Mouse (Mus musculus) forebrain, embryonic 16.5 days (tissue): ENCODE measurements around the gene Cyp4v3. TPM values are rescaled to one million over a fixed set of nuclear protein-coding genes. Genes with fewer than 3 reads are reported as not detected.

ENCODE experiments used
- ATAC-seq: fragments of 200-750 bp; cut with Nextera tagmentation; 2 replicates; pipeline ENCODE4 v1.8.0; 2017; ENCODE audit warnings: mild to moderate bottlenecking, moderate library complexity
- H3K27ac ChIP-seq: fragments of 300-500 bp; sonication (generic); 2 replicates; pipeline ENCODE4 v1.5.1; 2014; ENCODE audit warnings: low read length, control low read depth
- H3K27me3 ChIP-seq: fragments of 300-500 bp; sonication (generic); replicated peaks from 2 replicates; pipeline ENCODE4 v1.6.1; 2014; ENCODE audit warnings: low read length; ENCODE audit not compliant: control insufficient read depth, insufficient read depth
- H3K36me3 ChIP-seq: fragments of 300-500 bp; sonication (generic); 2 replicates; pipeline ENCODE4 v1.6.1; 2014; ENCODE audit not compliant: control insufficient read depth, insufficient read depth
- H3K4me1 ChIP-seq: fragments of 300-500 bp; sonication (generic); replicated peaks from 2 replicates; pipeline ENCODE4 v1.6.1; 2014; ENCODE audit warnings: low read length; ENCODE audit not compliant: control insufficient read depth, insufficient read depth
- H3K4me2 ChIP-seq: fragments of 300-500 bp; sonication (generic); 2 replicates; pipeline ENCODE4 v1.6.1; 2014; ENCODE audit warnings: mild to moderate bottlenecking, low read length, control low read depth
- H3K4me3 ChIP-seq: fragments of 300-500 bp; sonication (generic); replicated peaks from 2 replicates; pipeline ENCODE4 v1.5.1; 2014; ENCODE audit warnings: mild to moderate bottlenecking, low read length, control low read depth
- H3K9ac ChIP-seq: fragments of 300-500 bp; sonication (generic); replicated peaks from 2 replicates; pipeline ENCODE4 v1.6.1; 2014; ENCODE audit warnings: low read depth, low read length, control low read depth
- H3K9me3 ChIP-seq: fragments of 300-500 bp; sonication (generic); 2 replicates; pipeline ENCODE4 v1.6.1; 2016; ENCODE audit warnings: low read length; ENCODE audit not compliant: control insufficient read depth
- WGBS: fragments of 180-500 bp; shearing (Covaris S2); extraction: QIAGEN DNeasy Blood & Tissue Kit; methylation state at CpG from one replicate; pipeline ENCODE4 v1.1.7; 2014; 5-methylcytosine and 5-hydroxymethylcytosine counted together
- polyA plus RNA-seq: library from polyadenylated mRNA; unstranded; fragments of >200 nt; fragmentation: Nextera tagmentation; extraction: Ambion mirVana; gene quantifications from 2 replicates; pipeline ENCODE4 v1.2.1, GENCODE M21; 2015

The Cyp4v3 gene
- polyA plus RNA-seq, 1 experiment from 2014 or later: 0.85 TPM

GRCm38 (mm10) chr8:45261920-45262319, 71.1 kb downstream of the Cyp4v3 start, which contains the start of gene F11:
Gene F11 (minus strand): TSS chr8:45262031.
- no peak within 1 kb of the TSS for H3K27ac ChIP-seq
- H3K9me3 ChIP-seq: no peaks in the 10 kb centered on the region
- no peaks in the 10 kb centered on the region for H3K36me3 ChIP-seq
- H3K27me3 ChIP-seq: no peaks in the 10 kb centered on the region
- 92% methylated on average over 10 of the region's 10 CpGs for WGBS
- H3K9ac ChIP-seq: no peak within 1 kb of the TSS
- H3K4me3 ChIP-seq: no peak within 1 kb of the TSS
- no peak within 1 kb of the TSS for H3K4me2 ChIP-seq
- H3K4me1 ChIP-seq: no peaks in the 10 kb centered on the region
- no peak for ATAC-seq

GRCm38 (mm10) chr8:45258421-45258820, 74.6 kb downstream of the Cyp4v3 start:
- ATAC-seq: no peak
- Histone ChIP-seq H3K36me3 (no peaks in the 10 kb centered on the region), H3K9me3 (no peaks in the 10 kb centered on the region), H3K27me3 (no peaks in the 10 kb centered on the region), H3K4me1 (no peaks in the 10 kb centered on the region), H3K27ac (no peak overlapping the region), H3K4me3 (no peak overlapping the region), H3K9ac (no peak overlapping the region), H3K4me2 (no peak overlapping the region)
- 75% methylated on average over 8 of the region's 8 CpGs for WGBS

GRCm38 (mm10) chr8:45255040-45255439, 78.0 kb downstream of the Cyp4v3 start:
- no peak for ATAC-seq
- 85% methylated on average over 12 of the region's 12 CpGs for WGBS

More at GRCm38 (mm10) chr8:45255040-45255439, 78.0 kb downstream of the Cyp4v3 start:
- no peak overlapping the region for H3K27ac ChIP-seq
- H3K27me3 ChIP-seq: no peaks in the 10 kb centered on the region
- no peak overlapping the region for H3K9ac ChIP-seq
- H3K4me1 ChIP-seq: no peaks in the 10 kb centered on the region
- no peaks in the 10 kb centered on the region for H3K9me3 ChIP-seq
- H3K4me2 ChIP-seq: no peak overlapping the region
- H3K4me3 ChIP-seq: no peak overlapping the region
- H3K36me3 ChIP-seq: no peaks in the 10 kb centered on the region

Other genes with a start within 250 kb of the Cyp4v3 start
- not detected in 2 replicates for gene F11, start 71.2 kb downstream of the Cyp4v3 start, polyA plus RNA-seq
- gene Klkb1, start 38.4 kb downstream of the Cyp4v3 start, polyA plus RNA-seq: 0.06 TPM in 1 of 2 replicates, not detected in the other
- gene Gm45753, start 24.8 kb downstream of the Cyp4v3 start, polyA plus RNA-seq: not detected in 2 replicates
- 4.5 and 5.7 TPM in 2 replicates for gene Fam149a, start 49.1 kb upstream of the Cyp4v3 start, polyA plus RNA-seq
- 0.98 and 0.99 TPM in 2 replicates for gene Tlr3, start 77.9 kb upstream of the Cyp4v3 start, polyA plus RNA-seq
- 79.8 and 92.6 TPM in 2 replicates for gene Sorbs2, start 174.6 kb upstream of the Cyp4v3 start, polyA plus RNA-seq